Mouse (Mus musculus) hindbrain, postnatal 0 days (tissue): Measurements from ENCODE around the gene Adk. TPM values are rescaled to one million over a fixed set of nuclear protein-coding genes. Genes with fewer than 3 reads are reported as not detected.

Experiments used
- ATAC-seq: fragments of 200-750 bp; cut with Nextera tagmentation; 2 replicates; pipeline ENCODE4 v1.8.0; 2017; ENCODE audit warnings: mild to moderate bottlenecking, moderate TSS enrichment, moderate library complexity
- DNase-seq: peaks from one replicate; pipeline ENCODE4 v3.0.0-alpha.2; 2015; ENCODE audit warnings: low spot score
- H3K27ac ChIP-seq: fragments of 300-500 bp; sonication (generic); 2 replicates; pipeline ENCODE4 v1.5.1; 2014; ENCODE audit warnings: mild to moderate bottlenecking
- H3K27me3 ChIP-seq: fragments of 300-500 bp; sonication (generic); 2 replicates; pipeline ENCODE4 v1.6.1; 2014; ENCODE audit warnings: low read length, mixed read lengths; ENCODE audit not compliant: insufficient read depth
- H3K36me3 ChIP-seq: fragments of 300-500 bp; sonication (generic); 2 replicates; pipeline ENCODE4 v1.6.1; 2014; ENCODE audit warnings: low read length, mixed read lengths; ENCODE audit not compliant: insufficient read depth
- H3K4me1 ChIP-seq: fragments of 300-500 bp; sonication (generic); 2 replicates; pipeline ENCODE4 v1.6.1; 2014; ENCODE audit warnings: antibody characterized with exemption, low read length, mixed read lengths; ENCODE audit not compliant: insufficient read depth
- H3K4me2 ChIP-seq: fragments of 300-500 bp; sonication (generic); 2 replicates; pipeline ENCODE4 v1.6.1; 2014; ENCODE audit warnings: low read depth, mild to moderate bottlenecking, low read length, moderate library complexity, mixed read lengths
- H3K4me3 ChIP-seq: fragments of 300-500 bp; sonication (generic); 2 replicates; pipeline ENCODE4 v1.5.1; 2014; ENCODE audit warnings: low read length
- H3K9ac ChIP-seq: fragments of 300-500 bp; sonication (generic); replicated peaks from 2 replicates; pipeline ENCODE4 v1.6.1; 2014; ENCODE audit warnings: mild to moderate bottlenecking, low read length, moderate library complexity, mixed read lengths
- H3K9me3 ChIP-seq: fragments of 300-500 bp; sonication (generic); 2 replicates; pipeline ENCODE4 v1.6.1; 2016; ENCODE audit warnings: low read length, mixed read lengths
- CTCF ChIP-seq: IDR thresholded peaks from 2 replicates; pipeline ENCODE4 v1.5.1; 2016; ENCODE audit warnings: antibody characterized with exemption, control low read depth, low read depth
- WGBS: fragments of 180-500 bp; shearing (Covaris S2); extraction: QIAGEN DNeasy Blood & Tissue Kit; methylation state at CpG from one replicate; pipeline ENCODE4 v1.1.7; 2014; 5-methylcytosine and 5-hydroxymethylcytosine counted together
- polyA plus RNA-seq: library from polyadenylated mRNA; unstranded; fragments of >200 nt; fragmentation: Nextera tagmentation; extraction: Ambion mirVana; gene quantifications from 2 replicates; pipeline ENCODE4 v1.2.1, GENCODE M21; 2015
- total RNA-seq: library from RNA; depleted of rRNA; stranded (reverse); fragments of >200 nt; gene quantifications from 2 replicates; pipeline ENCODE4 v1.2.3, GENCODE M21; 2014

Adk gene
- total and polyA plus RNA-seq, 2 experiments from 2014 or later: 27.4 to 63.5 TPM

- Histone ChIP-seq H3K36me3 (no peaks in the 10 kb centered on the region), H3K27me3 (no peaks in the 10 kb centered on the region), H3K4me1 (0 out of 2 replicates have a peak, but pooled peaks cover 3% of the 10 kb centered on the region), H3K27ac (peak overlapping the region; percentile 74), H3K9ac (peak overlapping the region; percentile 61), H3K4me2 (peak overlapping the region; percentile 82), H3K9me3 (no peaks in the 10 kb centered on the region), H3K4me3 (peak overlapping the region; percentile 66)
- DNase-seq (peak; percentile 95), ATAC-seq (peak; percentile 98)
- TF ChIP-seq CTCF: no peak
- 1% methylated on average over 50 of the region's 59 CpGs for WGBS
These were observed 23.6 kb downstream of the Adk start for GRCm38 (mm10) chr14:21075751-21076500.

- no peak overlapping the region for H3K27ac ChIP-seq
These were observed 24.3 kb downstream of the Adk start for GRCm38 (mm10) chr14:21076501-21077194.

GRCm38 (mm10) chr14:21077939-21078338 lies 25.6 kb downstream of the Adk start:
- TF ChIP-seq CTCF: no peak
- Histone ChIP-seq H3K9me3 (no peaks in the 10 kb centered on the region), H3K4me2 (no peak overlapping the region), H3K4me1 (0 out of 2 replicates have a peak, but pooled peaks cover 3% of the 10 kb centered on the region), H3K9ac (no peak overlapping the region), H3K27me3 (no peaks in the 10 kb centered on the region), H3K36me3 (no peaks in the 10 kb centered on the region), H3K4me3 (no peak overlapping the region), H3K27ac (no peak overlapping the region)
- WGBS: 88% methylated on average over 4 of the region's 4 CpGs
- no peak for ATAC-seq
- DNase-seq: no peak

More at GRCm38 (mm10) chr14:21076501-21077194, 24.3 kb downstream of the Adk start:
- 47% methylated on average over 7 of the region's 7 CpGs for WGBS
- Histone ChIP-seq H3K4me1 (0 out of 2 replicates have a peak, but pooled peaks cover 3% of the 10 kb centered on the region), H3K4me3 (peak overlapping the region; percentile 66), H3K27me3 (no peaks in the 10 kb centered on the region), H3K4me2 (peak overlapping the region; percentile 82), H3K9ac (peak overlapping the region; percentile 61), H3K36me3 (no peaks in the 10 kb centered on the region), H3K9me3 (no peaks in the 10 kb centered on the region)
- TF ChIP-seq CTCF: no peak
- no peak for DNase-seq
- ATAC-seq: 0 out of 2 replicates have a peak, but pooled peaks have one; percentile 4

GRCm38 (mm10) chr14:21078511-21078910 lies 26.1 kb downstream of the Adk start:
- TF ChIP-seq CTCF: no peak
- H3K27me3 ChIP-seq: no peaks in the 10 kb centered on the region
- H3K4me2 ChIP-seq: no peak overlapping the region
- no peaks in the 10 kb centered on the region for H3K9me3 ChIP-seq
- DNase-seq (no peak), ATAC-seq (no peak)
- no peak overlapping the region for H3K4me3 ChIP-seq
- H3K9ac ChIP-seq: no peak overlapping the region
- H3K36me3 ChIP-seq: no peaks in the 10 kb centered on the region
- no peak overlapping the region for H3K27ac ChIP-seq
- 0 out of 2 replicates have a peak, but pooled peaks cover 3% of the 10 kb centered on the region for H3K4me1 ChIP-seq

- ATAC-seq: no peak
- whole genome bisulfite sequencing: 62% methylated on average over 1 of the region's 1 CpGs
These were observed 30.4 kb downstream of the Adk start for GRCm38 (mm10) chr14:21082823-21083222.

GRCm38 (mm10) chr14:21085666-21086065 lies 33.3 kb downstream of the Adk start:
- no peak overlapping the region for H3K4me2 ChIP-seq
- no peaks in the 10 kb centered on the region for H3K4me1 ChIP-seq
- TF ChIP-seq CTCF: no peak
- H3K9me3 ChIP-seq: no peaks in the 10 kb centered on the region
- 84% methylated on average over 5 of the region's 5 CpGs for WGBS
- H3K4me3 ChIP-seq: no peak overlapping the region
- no peak overlapping the region for H3K27ac ChIP-seq
- H3K9ac ChIP-seq: no peak overlapping the region
- no peaks in the 10 kb centered on the region for H3K36me3 ChIP-seq
- ATAC-seq: no peak
- DNase-seq: no peak
- H3K27me3 ChIP-seq: no peaks in the 10 kb centered on the region

More at GRCm38 (mm10) chr14:21082823-21083222, 30.4 kb downstream of the Adk start:
- H3K27ac ChIP-seq: no peak overlapping the region
- no peak for DNase-seq
- no peaks in the 10 kb centered on the region for H3K9me3 ChIP-seq
- no peak for TF ChIP-seq CTCF
- no peak overlapping the region for H3K4me3 ChIP-seq
- no peaks in the 10 kb centered on the region for H3K27me3 ChIP-seq
- H3K36me3 ChIP-seq: no peaks in the 10 kb centered on the region
- no peaks in the 10 kb centered on the region for H3K4me1 ChIP-seq
- no peak overlapping the region for H3K4me2 ChIP-seq
- H3K9ac ChIP-seq: no peak overlapping the region

- Histone ChIP-seq H3K27me3 (no peaks in the 10 kb centered on the region), H3K4me2 (no peak overlapping the region), H3K4me1 (no peaks in the 10 kb centered on the region), H3K9me3 (no peaks in the 10 kb centered on the region), H3K36me3 (no peaks in the 10 kb centered on the region), H3K4me3 (no peak overlapping the region), H3K27ac (no peak overlapping the region), H3K9ac (no peak overlapping the region)
- no peak for TF ChIP-seq CTCF
- ATAC-seq: no peak
- no peak for DNase-seq
- WGBS: 40% methylated on average over 2 of the region's 2 CpGs
These were observed 33.7 kb downstream of the Adk start for GRCm38 (mm10) chr14:21086106-21086505.
